Comparison of ENCODE assay signal across 16 mouse cellular contexts in the genomic region with DNA sequence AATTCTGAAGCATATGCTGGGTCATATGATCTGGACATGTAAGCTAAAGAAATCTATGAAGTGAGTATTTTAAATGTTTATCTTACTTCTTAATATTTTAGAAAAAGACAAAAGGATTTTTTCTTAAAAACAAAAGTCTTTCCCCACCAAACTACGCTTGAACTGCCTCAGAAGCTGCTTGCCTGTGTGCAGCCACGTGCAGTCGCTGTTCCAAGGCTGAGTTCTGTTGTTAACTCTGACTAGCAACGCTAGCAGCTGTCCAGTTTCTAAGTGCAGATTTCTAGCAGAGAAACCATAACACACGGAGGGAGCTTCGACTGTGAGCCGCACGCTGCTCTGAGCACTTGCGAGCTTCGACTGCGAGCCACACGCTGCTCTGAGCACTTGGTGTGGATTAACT. TPM values are rescaled to one million over a fixed set of nuclear protein-coding genes. Genes with fewer than 3 reads are reported as not detected.
DNase-seq lines count a peak whose midpoint lies in the region; ATAC-seq and TF ChIP-seq lines count a peak whose summit lies in the region.
"Had no signal": no experiment of that assay in that cellular context is flagged by ENCODE, and none has a peak within 500 bp of the region (broad histone marks: within the 10 kb centered on the region; RNA-seq: fewer than 3 reads in every experiment).

No protein-coding gene starts in this region.

- peak; percentile 22 for DNase-seq in forebrain, embryonic 14.5 days (ENCODE audit: low spot score)
- peak; percentile 18 to 36 for DNase-seq in kidney, postnatal 36 days
- DNase-seq in left cerebral cortex, postnatal 25 days (ENCODE audit: low spot score in 2 of 2), result peak; percentile 23 to 26
- DNase-seq in left cerebral cortex, postnatal 10 days (ENCODE audit: extremely low spot score in 1 of 2, low spot score in 2 of 2), result no peak
- peak; percentile 35 for DNase-seq in brain, embryonic 14.5 days (ENCODE audit: low read depth)
- no peak for DNase-seq in spleen, adult 18-20 months
- DNase-seq: cerebellum, adult 11-12 months; heart, postnatal 14 days; kidney, adult 2 months; retina, postnatal 1 day had no signal

- ATAC-seq in forebrain, embryonic 14.5 days, result no peak
- ATAC-seq in forebrain, embryonic 13.5 days, result no peak
- ATAC-seq in kidney, embryonic 15.5 days (replicated peaks; ENCODE audit: low FRiP score), result no peak
- ATAC-seq: activated CD4-positive, CD25-positive, alpha-beta regulatory T cell, adult 4 months had no signal

- intact Hi-C loops in left cerebral cortex, postnatal 25 days (cut with DNase I), result no loop called here
- intact Hi-C loops in left cerebral cortex, postnatal 10 days (cut with DNase I), result no loop called here

- no peak overlapping the region for H3K4me3 ChIP-seq in forebrain, embryonic 14.5 days (ENCODE audit: low read depth, low read length)
- no peak overlapping the region for H3K4me3 ChIP-seq in forebrain, embryonic 13.5 days
- no peak overlapping the region for H3K4me3 ChIP-seq in kidney, embryonic 15.5 days (replicated peaks)
- H3K4me3 ChIP-seq: embryonic facial prominence, embryonic 13.5 days; forebrain, embryonic 10.5 days; hindbrain, embryonic 15.5 days had no signal

- no peaks in the 10 kb centered on the region for H3K36me3 ChIP-seq in forebrain, embryonic 14.5 days (ENCODE audit: control insufficient read depth, insufficient read depth, low read length)
- no peaks in the 10 kb centered on the region for H3K36me3 ChIP-seq in forebrain, embryonic 13.5 days (ENCODE audit: poor library complexity, severe bottlenecking)
- no peaks in the 10 kb centered on the region for H3K36me3 ChIP-seq in kidney, embryonic 15.5 days
- H3K36me3 ChIP-seq: embryonic facial prominence, embryonic 13.5 days; forebrain, embryonic 10.5 days; hindbrain, embryonic 15.5 days had no signal

- 77% methylated on average over 12 of the region's 12 CpGs for WGBS in forebrain, embryonic 14.5 days
- 82% methylated on average over 12 of the region's 12 CpGs for WGBS in forebrain, embryonic 13.5 days
- WGBS in kidney, embryonic 15.5 days, result 63% methylated on average over 12 of the region's 12 CpGs

- H3K4me1 ChIP-seq in forebrain, embryonic 14.5 days (ENCODE audit: control insufficient read depth, insufficient read depth, low read length), result no peaks in the 10 kb centered on the region
- no peaks in the 10 kb centered on the region for H3K4me1 ChIP-seq in forebrain, embryonic 13.5 days
- H3K4me1 ChIP-seq in kidney, embryonic 15.5 days, result 0 out of 2 replicates have a peak, but pooled peaks cover 2% of the 10 kb centered on the region
- H3K4me1 ChIP-seq: hindbrain, embryonic 15.5 days had no signal

- TF ChIP-seq POLR2A in brain, embryonic 14.5 days (IDR thresholded peaks at IDR 0.05; ENCODE audit: borderline replicate concordance, extremely low read depth, insufficient read depth, insufficient read length, poor library complexity, severe bottlenecking), result no peak

- no peak overlapping the region for H3K4me2 ChIP-seq in forebrain, embryonic 14.5 days (ENCODE audit: low read length)
- H3K4me2 ChIP-seq in forebrain, embryonic 13.5 days, result no peak overlapping the region
- no peak overlapping the region for H3K4me2 ChIP-seq in kidney, embryonic 15.5 days
- H3K4me2 ChIP-seq: embryonic facial prominence, embryonic 13.5 days; hindbrain, embryonic 15.5 days had no signal

- TF ChIP-seq CTCF in brain, embryonic 14.5 days (IDR thresholded peaks at IDR 0.05; ENCODE audit: borderline replicate concordance, extremely low read depth, insufficient read depth, insufficient read length), result no peak

- no peak overlapping the region for H3K27ac ChIP-seq in forebrain, embryonic 14.5 days (ENCODE audit: low read depth, low read length)
- H3K27ac ChIP-seq in forebrain, embryonic 13.5 days, result no peak overlapping the region
- no peak overlapping the region for H3K27ac ChIP-seq in kidney, embryonic 15.5 days
- H3K27ac ChIP-seq: embryonic facial prominence, embryonic 13.5 days; forebrain, embryonic 10.5 days; hindbrain, embryonic 15.5 days had no signal

- H3K9me3 ChIP-seq in forebrain, embryonic 14.5 days (replicated peaks; ENCODE audit: control insufficient read depth, low read length), result no peaks in the 10 kb centered on the region
- H3K9me3 ChIP-seq in forebrain, embryonic 13.5 days (replicated peaks), result no peaks in the 10 kb centered on the region
- H3K9me3 ChIP-seq in kidney, embryonic 15.5 days (replicated peaks), result no peaks in the 10 kb centered on the region
- H3K9me3 ChIP-seq: embryonic facial prominence, embryonic 13.5 days; forebrain, embryonic 10.5 days; hindbrain, embryonic 15.5 days had no signal

- H3K9ac ChIP-seq in forebrain, embryonic 14.5 days (ENCODE audit: low read length), result no peak overlapping the region
- no peak overlapping the region for H3K9ac ChIP-seq in forebrain, embryonic 13.5 days
- no peak overlapping the region for H3K9ac ChIP-seq in kidney, embryonic 15.5 days
- H3K9ac ChIP-seq: embryonic facial prominence, embryonic 13.5 days; hindbrain, embryonic 15.5 days had no signal

- H3K27me3 ChIP-seq in forebrain, embryonic 14.5 days (replicated peaks; ENCODE audit: control insufficient read depth, insufficient read depth, low read length), result no peaks in the 10 kb centered on the region
- H3K27me3 ChIP-seq in forebrain, embryonic 13.5 days, result no peaks in the 10 kb centered on the region
- H3K27me3 ChIP-seq in kidney, embryonic 15.5 days, result no peaks in the 10 kb centered on the region
- H3K27me3 ChIP-seq: embryonic facial prominence, embryonic 13.5 days; hindbrain, embryonic 15.5 days had no signal

RNA-seq across cellular contexts. Expression of a gene that starts 55.1 kb away (rescaled TPM):
- polyA plus RNA-seq in forebrain, embryonic 14.5 days (2014; fragmentation: Nextera tagmentation; extraction: Ambion mirVana), result 1.3 and 1.6 TPM in 2 replicates
- 1.4 and 1.7 TPM in 2 replicates for polyA plus RNA-seq in forebrain, embryonic 13.5 days (2015; fragmentation: Nextera tagmentation; extraction: Ambion mirVana)
- 14.4 and 15.8 TPM in 2 replicates for polyA plus RNA-seq in kidney, embryonic 15.5 days (2015; fragmentation: Nextera tagmentation; extraction: Ambion mirVana)
- 1 to 10 TPM; 4.7 to 6.5 TPM for total RNA-seq in left cerebral cortex, postnatal 25 days (2021)
- total RNA-seq in left cerebral cortex, postnatal 10 days (2021), result 1 to 10 TPM; 3.1 TPM
- polyA plus RNA-seq in brain, embryonic 14.5 days (2012; rRNA removed), result 1.5 and 2.2 TPM in 2 replicates

Comparison
In these comparisons a context has a peak if more than half of its experiments do, and no peak if none do; other contexts are left out.
1. DNase-seq: peak in forebrain, embryonic 14.5 days (single experiment), kidney, postnatal 36 days (2 of 2), left cerebral cortex, postnatal 25 days (2 of 2) and brain, embryonic 14.5 days (single experiment); none in left cerebral cortex, postnatal 10 days (0 of 2) and spleen, adult 18-20 months (0 of 2).